Mouse (Mus musculus) cerebellum, adult 11-12 months (tissue): ENCODE measurements around the gene Defb23.
A peak's percentile ranks its signal among the peaks of the same experiment; 100 is the strongest.

Experiments used
- DNase-seq: peaks from one replicate; pipeline ENCODE4 v3.0.0; 2022

Gene Defb23

GRCm38 (mm10) chr2:152464570-152465150 lies at the start of gene Defb23:
Gene Defb23, minus strand, starts transcription at chr2:152464620.
- no peak for DNase-seq

GRCm38 (mm10) chr2:152511592-152511991 lies 47.2 kb upstream of the Defb23 start, which contains the start of gene Defb26:
Gene Defb26, minus strand, starts transcription at chr2:152511692.
- no peak for DNase-seq

- DNase-seq, result no peak
Measured at GRCm38 (mm10) chr2:152503950-152504349, 39.5 kb upstream of the Defb23 start.

- DNase-seq, result no peak
Measured at GRCm38 (mm10) chr2:152500863-152501229, 36.4 kb upstream of the Defb23 start.

- no peak for DNase-seq
Measured at GRCm38 (mm10) chr2:152500204-152500862, 35.9 kb upstream of the Defb23 start.

- no peak for DNase-seq
Measured at GRCm38 (mm10) chr2:152498020-152498419, 33.6 kb upstream of the Defb23 start.

GRCm38 (mm10) chr2:152493151-152493550 lies 28.7 kb upstream of the Defb23 start:
- DNase-seq, result no peak

- DNase-seq, result no peak
Measured at GRCm38 (mm10) chr2:152490038-152490437, 25.6 kb upstream of the Defb23 start, which contains the start of gene Defb22. Gene Defb22, minus strand, starts transcription at chr2:152490138.

- DNase-seq, result no peak
Measured at GRCm38 (mm10) chr2:152487024-152487423, 22.6 kb upstream of the Defb23 start.

GRCm38 (mm10) chr2:152481726-152482125 lies 17.3 kb upstream of the Defb23 start:
- DNase-seq, result no peak

GRCm38 (mm10) chr2:152480881-152481280 lies 16.5 kb upstream of the Defb23 start:
- no peak for DNase-seq

GRCm38 (mm10) chr2:152476763-152477162 lies 12.3 kb upstream of the Defb23 start, which contains the start of gene Defb20:
Gene Defb20, plus strand, starts transcription at chr2:152477063.
- DNase-seq, result no peak

- DNase-seq, result no peak
Measured at GRCm38 (mm10) chr2:152472434-152472833, 8.0 kb upstream of the Defb23 start.

- DNase-seq, result no peak
Measured at GRCm38 (mm10) chr2:152470973-152471372, 6.6 kb upstream of the Defb23 start.

- DNase-seq, result no peak
Measured at GRCm38 (mm10) chr2:152459241-152459640, 5.2 kb downstream of the Defb23 start.

GRCm38 (mm10) chr2:152452101-152452781 lies 12.2 kb downstream of the Defb23 start:
- DNase-seq, result peak; percentile 29

- DNase-seq, result peak; percentile 58
Measured at GRCm38 (mm10) chr2:152450241-152450640, 14.2 kb downstream of the Defb23 start.

- no peak for DNase-seq
Measured at GRCm38 (mm10) chr2:152447461-152447860, 17.0 kb downstream of the Defb23 start.

GRCm38 (mm10) chr2:152446642-152447041 lies 17.8 kb downstream of the Defb23 start:
- DNase-seq, result no peak

- no peak for DNase-seq
Measured at GRCm38 (mm10) chr2:152443281-152443680, 21.1 kb downstream of the Defb23 start.

GRCm38 (mm10) chr2:152442322-152442721 lies 22.1 kb downstream of the Defb23 start:
- no peak for DNase-seq

GRCm38 (mm10) chr2:152439833-152440232 lies 24.6 kb downstream of the Defb23 start:
- no peak for DNase-seq

- DNase-seq, result no peak
Measured at GRCm38 (mm10) chr2:152438963-152439362, 25.5 kb downstream of the Defb23 start.
